Mouse (Mus musculus): Measurements from ENCODE around the gene Slc12a1.

The Slc12a1 gene

DNA sequence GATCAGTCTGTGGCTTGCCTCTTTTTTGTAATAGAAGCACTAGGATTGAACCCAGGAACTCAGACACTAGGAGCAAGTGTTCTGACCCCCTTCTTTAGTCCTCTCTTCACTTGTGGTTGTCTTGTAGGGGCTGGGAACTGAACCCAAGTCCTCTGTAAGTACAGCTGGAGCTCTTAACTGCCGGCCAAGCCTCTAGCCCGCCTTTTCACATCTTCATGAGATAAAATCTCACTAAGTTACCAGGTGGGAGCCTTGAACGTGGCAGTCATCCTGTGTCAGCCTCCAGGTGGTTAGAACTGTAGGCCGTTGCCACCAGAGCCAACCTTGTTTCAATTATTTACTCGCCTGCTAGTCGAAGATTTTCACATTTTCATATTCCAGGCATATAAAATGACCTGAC, 101.4 kb downstream of the Slc12a1 start:
- in situ Hi-C loops (cut with MboI): loop anchor here (25.0 kb wide), 1 partner anchor 359 kb away; no protein-coding TSS in a partner anchor

DNA sequence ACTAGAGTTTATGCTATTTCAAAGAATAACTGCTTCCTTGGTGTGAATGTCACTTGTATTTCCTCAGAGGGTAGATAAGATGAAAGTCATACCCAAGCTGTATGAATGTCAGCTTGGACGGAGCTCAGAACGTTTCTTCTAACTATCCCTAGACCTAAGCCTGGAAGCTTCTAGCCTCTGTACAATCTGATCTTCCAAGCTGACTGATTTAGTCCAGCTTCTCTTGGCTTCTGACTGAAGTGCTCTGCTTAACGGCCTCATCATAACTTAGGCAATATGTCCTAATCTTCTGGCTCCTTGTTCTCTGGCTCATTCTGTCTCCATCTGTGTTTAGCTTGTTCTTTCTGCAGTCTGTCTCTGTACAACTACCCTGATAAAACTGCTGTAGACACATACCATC, 102.3 kb downstream of the Slc12a1 start:
- in situ Hi-C loops (cut with MboI): loop anchor here (25.0 kb wide), 1 partner anchor 358 kb away; no protein-coding TSS in a partner anchor

DNA sequence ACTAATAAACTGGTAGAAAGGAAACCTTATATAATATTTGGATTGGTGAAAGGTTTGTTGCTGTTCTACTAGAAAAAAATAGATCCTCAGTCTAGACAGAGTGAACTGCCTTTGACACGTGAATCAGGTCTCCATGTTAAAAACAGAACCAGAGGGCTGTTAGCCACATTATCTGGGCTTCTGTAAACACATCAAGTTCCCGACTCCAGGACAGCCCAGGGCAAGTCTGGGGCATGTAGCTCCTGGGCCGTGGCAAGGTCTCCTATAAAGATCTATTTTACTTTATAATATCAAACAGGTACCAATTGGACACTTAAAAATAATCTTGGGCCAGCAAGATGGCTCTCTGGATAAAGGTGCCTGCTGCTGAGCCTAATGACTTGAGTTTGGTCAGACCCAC, 103.6 kb downstream of the Slc12a1 start:
- in situ Hi-C loops (cut with MboI): loop anchor here (25.0 kb wide), 1 partner anchor 356 kb away; no protein-coding TSS in a partner anchor

DNA sequence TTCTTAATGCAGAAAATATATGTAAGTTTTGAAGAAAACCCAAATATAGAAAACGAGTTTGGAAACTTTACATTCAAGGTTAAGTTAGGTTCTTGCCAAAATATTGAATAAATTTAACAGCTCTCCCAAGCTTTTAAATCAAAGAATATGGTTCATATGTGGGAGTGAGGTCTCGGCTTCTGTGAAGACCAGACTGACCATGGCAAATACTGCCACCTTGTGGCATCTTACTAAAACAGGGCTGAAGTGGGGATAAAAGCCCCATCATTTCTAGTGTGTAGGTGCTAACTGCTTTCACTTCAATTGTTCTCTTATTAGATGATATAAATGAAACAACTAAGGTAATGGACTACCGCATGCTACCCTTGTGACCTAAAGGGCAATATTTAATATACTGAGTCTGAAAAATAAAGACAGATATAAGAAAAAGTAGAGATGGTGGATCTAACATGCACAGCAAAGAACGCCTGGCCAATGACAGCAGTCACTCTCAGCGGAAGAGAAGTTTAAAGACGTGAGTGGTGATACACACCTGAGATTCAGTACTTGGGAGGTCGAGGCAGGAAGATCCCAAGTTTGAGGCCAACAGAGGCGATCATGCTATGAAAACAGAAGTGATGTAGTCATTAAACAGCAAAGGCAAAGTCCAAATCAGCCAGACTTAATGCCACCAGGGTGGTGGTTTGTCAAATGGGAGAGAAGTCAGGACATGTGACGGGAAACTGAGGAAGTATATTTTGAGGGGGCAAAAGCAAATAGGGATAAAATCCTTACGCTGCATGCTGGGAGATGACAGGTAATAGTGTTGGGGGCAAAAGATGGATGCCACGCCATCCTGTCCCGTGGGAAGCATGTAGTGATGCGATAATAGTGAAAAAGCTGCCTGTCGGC, 107.2 kb downstream of the Slc12a1 start:
- in situ Hi-C loops (cut with MboI): loop anchor here (25.0 kb wide), 1 partner anchor 353 kb away; no protein-coding TSS in a partner anchor

DNA sequence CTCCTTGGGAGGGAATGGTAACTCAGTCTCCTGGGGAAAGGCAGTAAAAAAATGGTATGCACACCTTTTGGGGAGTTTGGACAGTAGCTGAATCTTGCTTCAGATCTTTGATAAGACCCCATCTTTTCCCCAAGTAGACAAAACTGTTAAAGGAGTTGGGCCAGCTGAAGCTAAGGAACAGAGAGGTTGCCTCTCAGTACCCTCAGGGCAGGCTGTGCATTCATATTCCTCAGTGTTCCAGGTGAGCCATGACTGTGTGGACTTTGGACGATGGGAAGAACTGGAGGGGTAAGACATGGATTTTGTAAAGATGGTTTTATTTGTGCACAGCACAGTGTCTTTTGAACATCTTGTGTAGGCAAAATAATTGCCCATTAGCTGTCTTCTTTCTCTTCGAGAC, 108.0 kb downstream of the Slc12a1 start:
- in situ Hi-C loops (cut with MboI): loop anchor here (25.0 kb wide), 1 partner anchor 352 kb away; no protein-coding TSS in a partner anchor

DNA sequence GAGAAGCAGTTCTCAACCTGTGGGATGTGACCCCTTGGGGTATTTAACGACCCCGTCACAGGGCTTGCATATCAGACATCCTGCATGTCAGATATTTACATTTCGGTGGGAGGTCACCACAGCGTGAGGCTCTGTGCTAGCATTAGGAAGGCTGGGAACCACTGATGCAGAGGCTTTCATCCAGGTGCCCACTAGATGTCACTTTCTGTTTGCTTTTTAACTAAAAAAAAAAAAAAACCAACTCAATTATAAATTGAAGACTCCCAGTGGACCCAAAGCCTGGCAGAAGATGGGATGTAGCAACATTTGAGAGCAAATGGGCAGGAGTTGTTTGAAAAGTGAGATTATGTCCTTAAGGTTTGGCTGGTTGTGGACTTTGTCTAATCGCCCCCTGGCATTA, 110.8 kb downstream of the Slc12a1 start:
- in situ Hi-C loops (cut with MboI): loop anchor here (25.0 kb wide), 1 partner anchor 349 kb away; no protein-coding TSS in a partner anchor

DNA sequence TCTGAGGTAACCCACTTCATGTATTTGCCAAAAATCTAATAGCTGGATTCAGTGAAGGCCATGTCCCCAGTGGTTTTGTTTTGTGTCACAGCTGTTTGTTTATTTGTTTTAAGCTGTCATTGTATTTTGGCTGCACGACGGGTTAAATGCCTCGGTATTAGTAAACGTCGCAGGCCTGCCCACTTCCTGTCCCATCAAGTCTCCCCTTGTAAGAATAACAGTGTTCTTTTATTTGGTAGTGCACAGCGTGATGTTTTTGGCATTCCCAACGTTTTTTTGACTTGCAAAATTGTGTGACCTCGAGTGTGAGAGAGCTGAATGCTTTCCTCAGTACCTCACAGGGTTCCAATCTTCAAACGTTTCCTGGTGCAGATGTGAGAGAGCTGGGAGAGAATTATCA, 111.4 kb downstream of the Slc12a1 start:
- in situ Hi-C loops (cut with MboI): loop anchor here (25.0 kb wide), 1 partner anchor 349 kb away; no protein-coding TSS in a partner anchor

DNA sequence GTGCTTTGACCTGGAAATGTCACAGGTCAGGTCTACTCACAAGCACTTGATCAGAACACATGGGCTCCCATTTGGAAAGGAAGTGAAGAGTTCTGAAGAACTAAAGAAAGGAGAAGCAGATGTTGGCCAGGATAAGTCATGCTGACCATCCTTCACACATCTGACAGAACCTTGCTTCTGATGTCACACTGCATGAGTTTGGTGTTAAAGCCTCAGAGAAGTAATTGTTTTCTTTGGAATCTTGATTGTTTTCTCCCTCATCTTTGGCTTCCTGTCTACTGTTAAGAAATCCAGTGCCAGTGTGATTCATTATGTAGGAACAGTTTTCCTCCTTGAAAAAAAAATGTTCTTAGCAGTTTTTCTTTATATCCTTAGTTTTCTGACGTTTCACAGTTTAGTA, 116.6 kb downstream of the Slc12a1 start:
- in situ Hi-C loops (cut with MboI): loop anchor here (25.0 kb wide), 1 partner anchor 343 kb away; no protein-coding TSS in a partner anchor

DNA sequence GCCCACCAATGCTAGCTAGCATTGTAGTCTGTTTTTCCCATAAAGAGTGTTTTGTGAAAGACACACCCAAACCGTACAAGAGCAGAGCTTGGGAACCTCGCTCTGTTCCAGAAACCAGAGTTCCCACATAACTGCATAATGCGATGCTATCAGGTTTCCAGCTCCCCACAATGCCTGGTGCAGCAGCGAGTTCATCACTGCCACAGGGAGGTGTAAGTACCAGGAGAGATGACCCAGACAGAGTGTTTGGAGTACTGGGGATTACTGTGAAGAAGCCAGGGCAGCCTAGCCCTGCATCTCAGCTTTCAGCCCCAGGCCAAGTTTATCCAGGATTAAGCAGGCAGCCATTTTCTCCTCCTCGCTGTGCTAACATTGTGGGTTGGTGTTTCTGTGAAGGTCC, 123.3 kb downstream of the Slc12a1 start:
- in situ Hi-C loops (cut with MboI): no loop called here

DNA sequence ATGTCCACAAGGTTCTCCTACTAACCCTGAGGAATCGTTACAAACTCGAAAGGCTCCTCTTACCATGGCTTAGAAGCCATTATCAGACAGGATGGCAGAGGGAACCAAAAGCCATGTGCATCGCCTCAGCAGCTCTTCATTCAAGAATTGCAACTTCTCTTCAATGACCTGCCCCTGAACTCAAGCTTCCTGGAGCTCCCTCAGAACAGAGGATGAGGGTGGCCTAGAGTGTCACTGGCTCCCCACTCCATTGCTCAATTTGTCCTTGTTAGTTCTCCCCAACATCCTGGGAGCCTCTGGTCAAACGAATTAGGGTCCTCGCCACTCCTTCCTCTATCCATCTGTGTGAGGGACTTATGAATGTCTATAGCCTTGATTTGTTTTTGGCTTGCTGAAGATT, 124.4 kb downstream of the Slc12a1 start:
- in situ Hi-C loops (cut with MboI): no loop called here

DNA sequence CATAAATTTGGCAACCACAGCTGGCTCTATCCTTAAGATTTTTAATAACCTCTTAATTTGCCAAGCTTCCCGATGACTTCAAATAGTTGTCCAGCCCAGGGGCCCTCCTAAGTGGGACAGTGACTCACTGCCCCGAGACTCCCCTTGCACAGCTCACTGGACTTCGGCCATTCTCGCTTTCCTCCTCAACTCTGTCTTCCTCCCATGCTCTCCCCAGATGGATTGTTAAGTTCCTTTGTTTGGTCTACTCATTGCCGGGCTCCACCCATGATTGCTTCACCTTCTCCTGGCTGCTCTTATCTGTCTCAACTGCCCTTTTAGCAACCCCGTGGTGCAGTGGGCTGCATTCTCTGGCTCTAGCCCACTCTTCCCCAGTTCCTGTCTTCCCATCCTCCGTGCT, 126.2 kb downstream of the Slc12a1 start:
- in situ Hi-C loops (cut with MboI): no loop called here
